Comparison of ENCODE assay signal across 8 mouse cellular contexts in genomic region chr3:49866061-49866515, GRCm38 (mm10).
DNase-seq lines count a peak whose midpoint lies in the region; ATAC-seq lines count a peak whose summit lies in the region.

No protein-coding gene starts in this region.

- H3K9ac ChIP-seq in heart, embryonic 11.5 days (ENCODE audit: low read depth, low read length): peak overlapping the region; percentile 10; the same call in 1 of the 2 replicates
- 0 out of 2 replicates have a peak overlapping the region, but pooled peaks have one; percentile 40 for H3K9ac ChIP-seq in embryonic facial prominence, embryonic 13.5 days
- H3K9ac ChIP-seq in intestine, embryonic 14.5 days (ENCODE audit: low read length): peak overlapping the region; percentile 34; the same call in 1 of the 2 replicates
- no peak overlapping the region for H3K9ac ChIP-seq in midbrain, embryonic 16.5 days (ENCODE audit: low read depth, low read length)

- H3K4me2 ChIP-seq in heart, embryonic 11.5 days: peak overlapping the region; percentile 50
- peak overlapping the region; percentile 46 for H3K4me2 ChIP-seq in embryonic facial prominence, embryonic 13.5 days
- H3K4me2 ChIP-seq in intestine, embryonic 14.5 days (ENCODE audit: low read length): peak overlapping the region; percentile 30
- peak overlapping the region; percentile 36 for H3K4me2 ChIP-seq in midbrain, embryonic 16.5 days (ENCODE audit: low read length)

- H3K36me3 ChIP-seq in heart, embryonic 11.5 days (ENCODE audit: control insufficient read depth, insufficient read depth, low read length): no peaks in the 10 kb centered on the region
- H3K36me3 ChIP-seq in embryonic facial prominence, embryonic 13.5 days: no peaks in the 10 kb centered on the region
- no peaks in the 10 kb centered on the region for H3K36me3 ChIP-seq in intestine, embryonic 14.5 days (ENCODE audit: control insufficient read depth, insufficient read depth, low read length)
- no peaks in the 10 kb centered on the region for H3K36me3 ChIP-seq in midbrain, embryonic 16.5 days (ENCODE audit: control insufficient read depth, insufficient read depth, low read length)

- peak; percentile 35; the same call in 1 of the 2 replicates for ATAC-seq in heart, embryonic 11.5 days (replicated peaks; ENCODE audit: insufficient number of reproducible peaks, low FRiP score, low TSS enrichment)
- peak; percentile 48; the same call in 1 of the 2 replicates for ATAC-seq in embryonic facial prominence, embryonic 13.5 days (ENCODE audit: insufficient number of reproducible peaks, insufficient read depth, low FRiP score, low TSS enrichment, low read depth)
- peak; percentile 50; the same call in 1 of the 2 replicates for ATAC-seq in intestine, embryonic 14.5 days (replicated peaks; ENCODE audit: low FRiP score, low TSS enrichment, low read depth)
- ATAC-seq in midbrain, embryonic 16.5 days: peak; percentile 85
- ATAC-seq in frontal cortex, adult (ENCODE audit: low TSS enrichment): no peak

- no peaks in the 10 kb centered on the region for H3K9me3 ChIP-seq in heart, embryonic 11.5 days (replicated peaks; ENCODE audit: control insufficient read depth, low read length)
- H3K9me3 ChIP-seq in embryonic facial prominence, embryonic 13.5 days: no peaks in the 10 kb centered on the region
- H3K9me3 ChIP-seq in intestine, embryonic 14.5 days (ENCODE audit: control insufficient read depth, low read length): no peaks in the 10 kb centered on the region
- H3K9me3 ChIP-seq in midbrain, embryonic 16.5 days (replicated peaks; ENCODE audit: control insufficient read depth, low read length, poor library complexity, severe bottlenecking): no peaks in the 10 kb centered on the region

- 19% methylated on average over 11 of the region's 11 CpGs for WGBS in heart, embryonic 11.5 days (ENCODE audit: insufficient replicate concordance)
- 11% methylated on average over 11 of the region's 11 CpGs for WGBS in embryonic facial prominence, embryonic 13.5 days
- 19% methylated on average over 11 of the region's 11 CpGs for WGBS in intestine, embryonic 14.5 days
- 4% methylated on average over 11 of the region's 11 CpGs for WGBS in midbrain, embryonic 16.5 days

- no peak for DNase-seq in heart, postnatal 36 days
- peak; percentile 61 for DNase-seq in intestine, embryonic 14.5 days (ENCODE audit: low spot score)
- no peak for DNase-seq in spleen, postnatal 4 days (ENCODE audit: low spot score in 2 of 2)
- DNase-seq in urinary bladder, adult 18-20 months (ENCODE audit: low spot score in 2 of 2): no peak

- H3K27me3 ChIP-seq in heart, embryonic 11.5 days (ENCODE audit: control insufficient read depth, insufficient read depth, low read length): no peaks in the 10 kb centered on the region
- H3K27me3 ChIP-seq in embryonic facial prominence, embryonic 13.5 days: no peaks in the 10 kb centered on the region
- no peaks in the 10 kb centered on the region for H3K27me3 ChIP-seq in intestine, embryonic 14.5 days (replicated peaks; ENCODE audit: control insufficient read depth, insufficient read depth, low read length)
- no peaks in the 10 kb centered on the region for H3K27me3 ChIP-seq in midbrain, embryonic 16.5 days (ENCODE audit: control insufficient read depth, insufficient read depth, low read depth, low read length)

- H3K4me3 ChIP-seq in heart, embryonic 11.5 days (ENCODE audit: low read depth, low read length): no peak overlapping the region
- peak overlapping the region; percentile 20; the same call in 1 of the 2 replicates for H3K4me3 ChIP-seq in embryonic facial prominence, embryonic 13.5 days
- no peak overlapping the region for H3K4me3 ChIP-seq in intestine, embryonic 14.5 days (ENCODE audit: low read depth, low read length)
- H3K4me3 ChIP-seq in midbrain, embryonic 16.5 days (ENCODE audit: low read depth, low read length): no peak overlapping the region

- peak overlapping the region; percentile 66 for H3K27ac ChIP-seq in heart, embryonic 11.5 days (ENCODE audit: low read depth, low read length)
- peak overlapping the region; percentile 88 for H3K27ac ChIP-seq in embryonic facial prominence, embryonic 13.5 days
- H3K27ac ChIP-seq in intestine, embryonic 14.5 days (ENCODE audit: low read depth): peak overlapping the region; percentile 93
- peak overlapping the region; percentile 5; the same call in 1 of the 2 replicates for H3K27ac ChIP-seq in midbrain, embryonic 16.5 days (ENCODE audit: low read length)

- 0 out of 2 replicates have a peak, but pooled peaks cover 3% of the 10 kb centered on the region for H3K4me1 ChIP-seq in heart, embryonic 11.5 days (ENCODE audit: control insufficient read depth, insufficient read depth, low read length)
- peaks cover 45% of the 10 kb centered on the region for H3K4me1 ChIP-seq in embryonic facial prominence, embryonic 13.5 days
- peaks cover 25% of the 10 kb centered on the region for H3K4me1 ChIP-seq in intestine, embryonic 14.5 days (replicated peaks; ENCODE audit: control insufficient read depth, insufficient read depth, low read length)
- peaks cover 19% of the 10 kb centered on the region for H3K4me1 ChIP-seq in midbrain, embryonic 16.5 days (ENCODE audit: control insufficient read depth, insufficient read depth, low read length)

- intact Hi-C loops in heart, postnatal 36 days (cut with DNase I): no loop called here

Comparison
In these comparisons a context has a peak if more than half of its experiments do, and no peak if none do; other contexts are left out.
1. H3K27ac ChIP-seq: peak in every context shown above with its lines; median percentile 93 in intestine, embryonic 14.5 days; 88 in embryonic facial prominence, embryonic 13.5 days; 66 in heart, embryonic 11.5 days; 5 in midbrain, embryonic 16.5 days.